Mouse (Mus musculus) urinary bladder, adult 18-20 months (tissue): ENCODE data around the gene Gja5.
"Not testable (repeated sequence)": the region's sequence is repeated elsewhere in the genome, so short reads cannot be mapped to it uniquely, and the experiment has no call there.

Experiments
- DNase-seq, 2 experiments: peaks; one replicate each; pipeline ENCODE4 v3.0.0; 2022; ENCODE audit warnings: low spot score in 2 of 2, mixed read lengths in 2 of 2

Gene Gja5

DNA sequence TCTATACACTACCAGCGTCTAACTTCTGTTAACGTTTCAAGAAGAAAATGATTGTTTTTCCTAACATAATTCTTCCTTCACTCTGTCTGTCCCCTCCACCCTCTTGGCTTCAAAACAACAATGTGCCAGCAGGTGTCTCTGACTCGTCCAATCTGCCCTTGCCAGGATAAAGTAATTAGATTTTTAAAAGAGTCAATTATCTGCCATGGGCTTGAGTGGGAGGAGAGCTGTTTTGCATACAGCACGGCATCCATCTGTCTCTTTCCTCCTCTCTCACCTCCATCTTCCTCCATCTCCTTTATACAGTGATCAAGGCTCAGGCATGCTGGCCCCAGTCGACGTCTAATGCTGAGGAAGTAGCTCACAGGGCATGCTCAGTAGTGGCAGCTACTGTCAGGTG lies 132.6 kb downstream of the Gja5 start:
- DNase-seq: no peak

DNA sequence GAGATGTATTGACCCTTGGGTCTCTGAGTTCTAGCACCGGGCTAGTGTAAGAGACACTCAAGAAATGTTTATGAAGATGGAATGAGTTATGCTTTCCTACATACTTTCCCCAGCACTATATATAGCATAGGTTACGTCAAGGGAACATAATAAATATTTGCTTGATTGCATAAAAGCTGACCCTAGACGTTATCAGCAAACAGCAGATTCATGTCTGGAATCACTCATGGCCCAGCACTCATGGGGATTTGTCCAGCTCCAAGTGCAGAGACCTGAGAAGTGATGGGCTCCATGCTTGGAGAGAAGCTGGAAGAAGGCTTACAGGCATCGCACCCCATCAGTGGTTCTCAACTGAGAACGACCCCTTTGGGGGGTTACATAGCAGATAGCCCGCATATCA lies 135.2 kb downstream of the Gja5 start:
- no peak for DNase-seq

DNA sequence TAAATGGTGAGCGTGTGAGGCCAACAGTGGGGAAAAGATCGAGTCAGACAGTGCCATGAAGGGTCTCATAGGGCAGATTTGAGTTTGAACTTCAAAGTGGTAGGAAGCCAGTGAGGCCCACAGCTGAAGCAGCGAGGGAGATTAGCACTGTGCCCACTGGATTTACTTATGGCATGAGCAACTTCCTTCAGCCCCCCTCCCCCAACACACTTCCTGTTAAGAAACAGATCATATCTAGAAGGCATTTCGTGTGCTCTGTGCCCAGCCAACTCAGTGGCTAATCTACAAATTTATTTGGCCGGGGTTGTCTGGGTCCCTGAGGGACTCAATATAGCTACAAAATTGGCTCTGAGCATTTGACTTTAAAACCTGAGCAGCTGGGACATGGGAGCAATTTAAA lies 139.7 kb downstream of the Gja5 start:
- no peak for DNase-seq

DNA sequence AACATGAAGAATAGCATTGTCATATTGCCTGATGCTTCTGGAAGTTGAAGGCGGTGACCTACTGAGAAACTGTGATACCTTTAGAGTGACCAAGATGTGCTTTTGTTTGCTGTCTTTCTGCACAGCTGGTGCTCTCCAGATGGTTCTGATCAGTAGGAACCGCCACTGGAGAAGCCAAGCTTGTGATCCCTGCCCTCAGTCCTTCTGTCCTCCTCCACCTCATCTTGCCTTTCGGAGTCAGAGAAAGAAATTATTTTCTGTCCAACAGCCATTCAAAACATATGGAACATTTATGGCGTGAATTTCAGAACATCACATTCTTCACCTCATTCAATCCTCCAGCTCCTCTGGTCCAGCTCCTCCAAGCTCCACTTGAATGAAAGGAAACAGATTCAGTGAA lies 143.3 kb downstream of the Gja5 start:
- no peak for DNase-seq

DNA sequence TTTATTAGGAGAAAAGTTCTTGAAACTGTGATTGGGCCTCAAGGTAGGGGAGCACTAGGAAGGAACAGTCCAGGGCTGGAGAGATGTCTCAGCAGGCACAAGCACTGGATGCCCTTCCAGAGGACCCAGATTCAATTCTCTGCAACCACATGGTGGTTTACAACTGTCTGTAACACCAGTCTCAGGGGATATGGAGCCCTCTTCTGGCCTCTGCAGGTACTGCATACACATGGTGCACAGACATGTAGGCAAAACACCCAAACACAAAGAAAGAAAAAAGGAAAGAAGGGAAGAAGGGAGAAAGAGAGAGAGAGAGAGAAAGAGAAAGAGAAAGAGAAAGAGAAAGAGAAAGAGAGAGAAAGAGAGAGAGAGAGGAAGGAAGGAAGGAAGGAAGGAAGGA lies 143.9 kb downstream of the Gja5 start:
- DNase-seq: no peak

DNA sequence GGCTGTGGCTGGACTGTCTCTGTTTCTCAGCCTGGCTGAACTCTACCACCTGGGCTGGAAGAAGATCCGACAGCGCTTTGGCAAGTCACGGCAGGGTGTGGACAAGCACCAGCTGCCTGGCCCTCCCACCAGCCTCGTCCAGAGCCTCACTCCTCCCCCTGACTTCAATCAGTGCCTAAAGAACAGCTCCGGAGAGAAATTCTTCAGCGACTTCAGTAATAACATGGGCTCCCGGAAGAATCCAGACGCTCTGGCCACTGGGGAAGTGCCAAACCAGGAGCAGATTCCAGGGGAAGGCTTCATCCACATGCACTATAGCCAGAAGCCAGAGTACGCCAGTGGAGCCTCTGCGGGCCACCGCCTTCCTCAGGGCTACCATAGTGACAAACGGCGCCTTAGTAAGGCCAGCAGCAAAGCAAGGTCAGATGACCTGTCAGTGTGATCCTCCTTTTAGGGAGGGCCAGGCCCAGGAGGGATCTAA lies 146.8 kb downstream of the Gja5 start:
- no peak for DNase-seq

DNA sequence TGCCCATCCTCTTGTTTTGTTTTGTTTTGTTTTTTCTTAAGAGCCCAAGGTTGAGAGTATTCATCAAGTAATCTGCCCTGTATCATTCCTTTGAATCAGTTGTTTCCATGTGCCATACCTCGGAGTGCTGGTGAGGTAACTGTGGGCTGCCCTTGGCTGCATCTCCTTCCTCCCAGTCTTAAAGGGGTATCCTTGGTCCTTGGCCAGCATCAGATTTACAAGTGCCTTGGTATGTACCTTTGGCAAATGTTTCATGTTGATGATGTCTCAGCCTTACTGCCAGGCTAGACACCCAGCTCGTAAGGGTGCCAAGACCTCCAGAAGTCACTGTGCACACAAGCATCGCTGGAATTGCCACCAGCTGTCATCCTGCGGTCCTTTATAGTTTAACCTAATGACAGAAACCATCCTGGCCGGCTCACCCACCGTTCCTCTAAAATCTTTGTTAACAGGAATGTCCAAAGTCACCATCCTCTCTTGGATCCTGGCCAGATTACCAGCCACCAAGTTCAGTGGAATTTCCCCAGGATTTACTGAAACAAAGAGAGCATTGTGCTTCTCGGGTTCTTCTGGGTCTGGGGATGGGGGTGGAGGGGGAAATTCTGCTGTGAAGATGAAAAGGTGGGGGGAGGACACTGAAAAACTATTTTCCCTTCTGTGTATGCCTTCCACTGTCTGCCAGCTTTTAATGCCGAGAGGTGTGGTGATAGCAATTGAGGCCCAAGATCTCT lies 147.7 kb downstream of the Gja5 start:
- no peak for DNase-seq

DNA sequence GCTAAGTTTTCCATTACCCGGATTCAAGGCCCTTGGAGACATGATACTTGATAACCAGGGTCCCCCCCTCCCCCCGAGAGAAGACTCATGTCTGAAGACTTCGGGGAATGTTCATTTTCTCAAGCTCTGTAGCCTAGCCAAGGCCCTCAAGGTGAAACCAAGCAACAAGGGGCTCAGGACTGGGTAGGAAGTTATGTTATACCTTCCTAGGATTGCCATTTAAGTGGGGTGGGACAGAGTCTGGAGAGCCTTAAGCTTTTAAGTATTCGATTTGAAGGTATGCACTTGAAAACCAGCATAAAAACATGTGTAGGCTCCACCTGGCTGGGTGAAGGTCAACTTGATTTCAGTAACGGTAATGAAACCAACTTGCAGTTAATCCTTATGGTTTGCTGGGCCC lies 154.2 kb downstream of the Gja5 start:
- DNase-seq: no peak

DNA sequence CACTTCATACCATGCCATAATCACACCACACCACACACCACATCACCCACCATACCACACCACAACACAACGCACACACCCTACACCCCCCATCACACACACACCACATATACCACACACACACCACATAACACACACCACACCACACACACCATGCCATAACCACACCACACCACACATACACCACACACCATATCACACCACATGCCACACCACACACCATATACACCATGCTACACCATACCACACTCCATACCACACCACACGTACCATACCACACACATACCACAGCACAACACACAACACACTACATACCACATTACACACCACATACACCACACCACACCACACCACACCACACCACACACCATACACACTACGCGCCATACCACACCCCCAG lies 155.6 kb downstream of the Gja5 start:
- no peak for DNase-seq

DNA sequence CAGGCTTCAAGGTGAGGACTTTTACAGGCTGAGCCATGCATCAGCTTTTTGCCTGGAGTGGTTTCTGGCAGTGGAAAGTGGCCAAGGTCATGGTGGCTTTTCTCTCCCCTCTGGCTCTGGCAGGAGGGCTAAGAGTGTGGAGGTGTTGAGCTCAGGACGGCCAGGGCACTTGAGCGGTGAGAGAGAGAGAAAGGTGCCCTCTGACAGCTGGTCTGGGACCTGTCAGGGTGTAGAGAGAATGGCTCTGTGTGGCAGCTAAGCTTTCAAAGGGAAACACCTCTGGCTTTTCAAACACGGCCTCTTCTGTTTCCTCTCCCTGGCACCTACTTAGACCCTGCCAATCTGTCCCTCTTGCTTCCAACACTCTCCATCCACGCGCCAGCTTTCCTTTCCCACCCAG lies 158.3 kb downstream of the Gja5 start:
- no peak for DNase-seq

DNA sequence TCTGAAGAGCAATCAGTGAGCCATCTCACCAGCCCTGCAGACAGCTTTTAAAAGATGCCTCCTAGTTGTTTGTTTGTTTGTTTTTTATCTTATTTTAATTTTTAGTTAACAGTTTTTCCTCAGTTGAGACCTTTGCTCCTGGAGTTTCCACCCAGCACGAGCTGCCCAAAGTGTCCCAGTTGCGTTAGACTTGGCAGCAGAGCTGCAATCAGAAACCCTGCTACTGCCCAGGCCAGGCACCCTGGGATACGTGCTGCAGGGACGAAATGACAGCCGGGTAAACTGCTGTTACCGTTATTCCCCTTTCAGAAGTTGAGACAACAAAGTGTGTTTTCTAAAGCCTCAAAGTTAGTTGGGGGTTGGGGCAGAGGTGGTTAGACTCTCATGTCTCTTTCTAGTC lies 159.6 kb downstream of the Gja5 start:
- no peak for DNase-seq

DNA sequence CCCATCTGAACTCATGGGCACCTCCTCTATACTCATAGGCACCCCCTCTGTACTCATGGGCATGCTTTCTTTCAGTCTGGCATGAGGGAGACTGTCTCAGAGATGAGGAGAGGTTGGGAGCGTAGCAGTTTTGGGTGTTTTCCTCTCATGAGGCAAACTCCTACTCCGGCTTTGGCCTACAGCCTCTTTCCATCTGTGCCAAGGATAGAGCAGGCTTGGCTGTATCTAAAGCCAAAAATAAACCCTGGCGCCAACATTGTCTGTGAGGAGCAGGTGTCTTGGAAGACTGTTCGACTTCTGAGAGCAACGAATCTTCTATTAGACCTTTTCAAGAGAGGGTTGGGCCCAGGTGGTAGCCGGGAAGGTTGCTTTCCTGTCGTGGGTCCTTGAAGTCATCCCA lies 165.1 kb downstream of the Gja5 start:
- not testable (repeated sequence) for DNase-seq

DNA sequence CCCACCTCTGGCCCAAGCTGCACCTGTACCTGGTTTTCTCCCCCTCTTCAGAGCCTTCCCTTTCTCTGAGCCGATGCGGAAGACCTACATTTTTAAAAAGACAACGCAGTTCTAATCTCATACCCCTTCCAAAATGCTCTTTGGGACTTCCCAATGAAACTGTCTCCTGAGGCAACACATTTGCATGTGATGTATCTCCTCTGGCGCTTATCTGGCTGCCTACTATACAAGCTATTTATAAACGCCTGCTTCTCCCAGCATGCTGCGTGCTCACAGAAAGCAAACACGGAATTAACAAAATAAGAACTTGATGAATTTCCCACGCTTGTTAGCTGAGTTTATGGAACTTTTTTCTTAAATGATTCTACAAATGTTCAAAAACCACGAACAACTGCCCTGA lies 167.4 kb downstream of the Gja5 start:
- DNase-seq: not testable (repeated sequence)

DNA sequence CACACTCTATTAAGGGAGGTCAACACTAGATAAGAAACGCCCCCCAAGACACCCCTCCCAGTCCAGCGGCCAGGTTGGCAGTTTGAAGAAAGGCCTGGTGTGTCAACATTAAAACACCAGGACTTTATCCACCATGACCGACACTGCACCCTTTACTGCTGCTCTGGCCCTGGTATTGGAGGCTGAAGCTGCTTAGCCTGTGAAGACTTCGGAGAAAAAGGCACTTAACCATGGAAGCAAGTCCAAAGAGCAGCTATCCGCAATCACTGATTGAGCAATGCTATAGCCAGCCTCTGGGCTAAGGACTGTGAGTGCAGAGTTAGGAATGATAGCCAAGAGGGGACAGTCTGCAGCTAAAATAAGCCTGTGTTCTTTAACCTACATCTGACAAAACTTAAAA lies 167.9 kb downstream of the Gja5 start:
- not testable (repeated sequence) for DNase-seq

DNA sequence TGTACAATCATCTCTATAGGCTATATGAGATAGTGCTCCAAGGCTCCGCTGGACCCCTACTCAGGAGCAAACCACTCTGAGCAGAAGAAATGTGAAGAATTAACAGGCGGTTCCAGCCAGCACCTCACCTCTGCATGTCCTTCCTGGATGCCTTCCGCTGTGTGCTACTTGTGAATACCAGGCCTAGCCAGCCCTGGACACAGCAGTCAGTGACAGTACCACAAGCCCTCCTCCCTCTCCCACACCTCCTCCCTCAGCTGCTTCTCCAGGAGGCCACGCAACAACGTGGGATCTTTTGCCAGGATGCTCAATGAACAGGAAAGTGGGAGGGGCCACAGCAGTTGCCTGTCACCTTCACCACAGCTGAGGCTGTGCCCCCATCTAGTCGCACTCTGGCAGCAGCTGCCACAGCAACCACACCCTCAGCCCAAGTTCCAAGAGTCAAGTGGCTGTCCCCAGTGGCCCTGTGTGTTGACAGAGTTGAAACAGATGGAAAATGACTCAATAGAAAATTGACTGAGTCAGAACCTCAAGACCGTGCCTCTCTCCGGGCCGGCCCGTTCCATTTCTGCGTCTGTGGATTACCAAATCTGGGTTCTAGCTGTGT lies 171.4 kb downstream of the Gja5 start:
- DNase-seq: not testable (repeated sequence)

DNA sequence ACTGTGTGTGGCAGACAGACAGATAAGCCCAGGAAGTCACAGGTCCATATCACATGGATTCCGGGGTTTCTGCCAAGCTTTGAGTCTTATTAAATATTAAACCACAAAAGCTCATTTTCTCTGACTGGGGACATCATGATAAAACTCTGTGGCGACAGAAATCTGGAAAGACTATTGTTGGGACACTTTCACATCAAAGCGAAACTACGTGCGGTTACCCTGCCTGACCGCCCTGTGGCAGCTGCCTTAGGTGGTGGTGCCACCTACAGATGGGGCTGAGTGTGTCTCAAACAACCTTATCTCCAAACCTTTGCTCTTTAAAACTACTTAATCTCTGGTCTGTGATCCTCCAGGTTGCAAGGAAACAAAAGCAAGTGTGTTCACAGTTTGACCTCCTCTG lies 171.9 kb downstream of the Gja5 start:
- DNase-seq: peak in 1 of 2 experiments; percentile 29

DNA sequence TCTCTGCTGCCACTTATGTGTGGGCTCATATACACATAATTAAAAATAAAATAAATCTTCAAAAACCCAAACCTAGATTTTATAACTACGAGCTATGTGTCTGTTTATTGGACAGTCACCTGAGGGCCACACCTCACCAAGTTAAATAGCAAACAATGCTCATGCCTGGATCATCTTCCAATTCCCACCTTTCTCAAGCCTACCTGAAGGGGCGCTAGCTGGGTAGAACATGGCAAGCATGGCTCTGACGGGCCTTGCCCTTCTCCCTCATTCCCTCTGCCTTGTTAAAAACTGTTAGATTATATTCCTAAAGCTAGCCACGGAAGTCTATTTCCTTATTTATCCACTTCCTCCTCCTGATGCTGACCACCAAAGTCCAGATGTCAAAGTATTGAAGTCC lies 173.9 kb downstream of the Gja5 start:
- no peak for DNase-seq

DNA sequence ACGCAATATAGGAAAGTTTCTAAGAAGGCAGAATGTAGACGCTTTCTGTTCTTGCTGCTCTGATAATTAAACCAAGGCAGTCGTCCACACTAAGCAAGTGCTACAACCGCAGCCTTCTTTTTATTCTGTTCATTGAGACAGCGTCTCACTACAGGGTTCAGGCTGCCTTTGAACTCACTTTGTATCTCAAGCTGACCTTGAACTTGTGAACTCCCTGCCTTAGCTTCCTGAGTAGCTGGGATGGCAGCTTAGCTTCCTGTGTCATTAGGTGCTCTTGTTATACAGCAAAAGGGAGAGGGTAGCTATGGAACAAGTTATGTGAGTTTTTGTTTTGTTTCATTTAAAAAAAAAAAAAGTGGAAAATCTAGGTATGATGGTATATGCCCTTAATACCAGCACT lies 177.7 kb downstream of the Gja5 start:
- no peak for DNase-seq

DNA sequence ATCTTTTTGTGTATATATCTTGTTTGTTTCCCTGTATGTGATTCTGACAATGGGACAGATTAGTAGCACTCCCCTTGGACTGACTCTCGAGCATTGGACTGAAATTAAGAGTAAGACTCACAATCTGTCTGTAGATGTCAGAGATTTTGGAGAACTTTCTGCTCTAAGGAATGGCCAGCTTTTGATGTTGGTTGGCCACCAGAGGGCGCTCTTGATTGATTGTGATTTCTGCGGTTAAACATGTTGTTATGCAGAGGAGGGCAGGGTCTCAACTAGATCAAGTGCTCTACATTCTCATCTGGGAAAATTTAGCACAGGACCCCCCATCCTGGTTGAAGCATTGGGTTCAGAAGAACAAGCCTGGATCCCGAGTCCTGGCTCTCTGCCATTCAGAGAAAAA lies 182.8 kb downstream of the Gja5 start:
- peak in 1 of 2 experiments; percentile 9 for DNase-seq

DNA sequence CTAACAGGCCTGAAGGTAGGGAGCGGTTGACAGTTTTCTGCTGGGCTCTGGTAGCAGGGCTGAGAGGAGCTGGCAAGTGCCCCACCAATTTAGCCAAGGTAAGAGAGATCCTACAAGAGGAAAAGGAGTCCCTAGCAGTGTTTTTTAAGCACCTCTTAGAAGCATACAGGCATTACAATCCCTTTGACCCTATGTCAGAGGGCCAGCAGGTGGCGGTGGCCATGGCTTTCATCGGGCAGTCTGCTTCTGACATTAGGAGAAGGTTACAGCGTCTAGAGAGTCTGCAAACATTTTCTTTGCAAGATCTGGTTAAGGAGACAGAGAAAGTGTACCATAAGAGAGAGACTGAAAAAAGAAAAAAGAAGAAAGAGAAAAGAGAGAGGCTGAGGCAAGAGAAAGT lies 183.8 kb downstream of the Gja5 start:
- DNase-seq: not testable (repeated sequence)

DNA sequence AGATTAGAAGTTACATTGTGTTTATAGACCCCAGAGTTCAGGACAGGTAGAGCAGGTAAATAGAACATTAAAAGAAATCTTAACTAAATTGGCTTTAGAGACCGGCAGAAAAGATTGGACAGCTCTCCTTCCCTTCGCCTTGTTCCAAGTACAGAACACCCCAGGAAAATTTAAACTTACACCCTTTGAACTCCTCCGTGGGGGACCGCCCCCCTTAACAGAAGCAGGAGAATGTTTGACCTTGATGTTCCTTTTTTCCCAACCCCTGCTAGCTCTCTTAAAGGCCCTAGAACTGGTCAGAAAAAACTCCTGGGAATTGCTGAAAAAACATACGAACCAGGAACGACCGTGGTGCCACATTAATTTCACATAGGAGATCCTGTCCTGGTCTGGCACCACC lies 187.5 kb downstream of the Gja5 start:
- DNase-seq: not testable (repeated sequence)

DNA sequence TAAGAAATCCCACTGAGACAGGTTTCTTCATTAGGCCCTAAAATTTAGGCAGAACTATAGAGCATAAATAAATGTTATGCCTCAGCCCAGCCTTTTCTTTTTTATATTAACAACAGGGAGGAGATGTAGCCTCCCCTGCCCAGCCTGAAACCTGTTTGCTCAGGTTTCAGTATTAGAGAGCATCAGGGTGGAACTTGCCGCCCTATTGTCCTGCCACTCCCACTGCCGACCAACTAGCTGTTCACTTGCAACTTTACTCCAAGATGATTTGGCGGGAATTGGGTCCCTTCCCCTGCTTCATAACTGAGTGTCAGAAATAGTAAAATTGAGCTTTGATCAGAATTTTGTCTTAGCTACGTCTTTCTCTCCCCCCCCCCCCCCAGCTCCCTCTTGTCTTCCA lies 192.2 kb downstream of the Gja5 start:
- DNase-seq: not testable (repeated sequence)

DNA sequence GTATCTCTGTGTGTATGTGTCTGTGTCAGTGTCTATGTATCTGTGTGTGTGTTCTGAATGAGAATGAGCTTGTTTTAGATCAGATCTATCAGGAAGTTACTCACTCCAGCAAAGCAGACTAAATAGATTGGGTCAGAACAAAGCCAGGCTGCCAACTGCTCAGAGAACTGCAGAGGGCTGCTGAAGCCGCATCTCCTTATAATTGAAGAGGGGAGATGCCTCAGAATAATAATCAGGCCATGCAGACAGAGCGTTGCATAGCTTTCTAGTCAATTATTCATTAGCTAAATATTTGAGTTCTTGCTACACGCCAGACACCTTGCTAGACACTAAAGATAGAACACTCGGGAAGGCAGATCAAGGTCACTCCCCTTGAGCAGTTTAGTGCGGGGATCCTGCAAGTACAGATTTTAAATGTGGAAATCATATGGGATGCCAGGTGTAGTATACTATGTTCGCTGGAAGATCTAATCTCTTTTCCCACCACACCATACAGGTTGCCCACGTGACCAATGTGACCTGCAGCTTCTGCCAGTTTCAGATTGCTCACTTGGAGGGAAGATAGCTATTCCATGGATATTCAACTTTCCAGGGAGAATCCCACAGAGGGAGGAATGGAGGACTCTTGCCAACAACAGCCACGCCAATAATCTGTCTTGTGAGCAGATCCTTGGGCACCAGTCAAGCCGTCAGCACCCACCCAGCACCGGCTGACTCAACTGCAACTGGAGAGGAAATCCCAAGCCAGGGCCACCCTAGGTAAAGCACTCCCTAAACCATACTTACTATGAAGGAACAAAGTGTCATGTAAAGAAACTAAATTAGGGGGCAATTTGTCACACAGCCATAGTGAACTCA lies 196.5 kb downstream of the Gja5 start:
- peak in 1 of 2 experiments; percentile 29 for DNase-seq
